21 mouse cellular contexts compared by ENCODE assay signal in the genomic region with DNA sequence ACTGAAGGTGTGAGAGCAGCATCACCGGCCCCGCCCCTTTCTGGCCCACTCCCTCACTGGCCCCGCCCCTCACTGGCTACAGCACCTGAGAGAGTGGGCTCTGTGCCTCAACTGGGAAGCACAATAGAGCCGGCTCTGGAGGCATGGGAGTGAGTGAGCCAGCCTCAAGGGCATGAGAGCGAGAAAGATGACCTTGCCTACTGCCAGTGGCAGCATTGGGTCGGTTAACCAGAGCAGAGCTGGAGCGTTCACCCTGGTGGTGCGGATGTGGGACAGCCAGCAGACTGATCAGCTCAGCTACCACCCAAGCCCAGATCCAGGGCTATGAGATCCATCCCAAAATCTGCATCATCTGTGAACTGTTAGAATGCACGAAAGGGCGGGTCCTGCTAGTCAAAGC.
DNase-seq lines count a peak whose midpoint lies in the region; ATAC-seq and TF ChIP-seq lines count a peak whose summit lies in the region.
"Had no signal": no experiment of that assay in that cellular context is flagged by ENCODE, and none has a peak within 500 bp of the region (broad histone marks: within the 10 kb centered on the region; RNA-seq: fewer than 3 reads in every experiment).

No protein-coding gene starts in this region.

- no peak for TF ChIP-seq CTCF in liver, adult 2 months (IDR thresholded peaks at IDR 0.05; ENCODE audit: low read depth, low read length)

- no peak overlapping the region for H3K9ac ChIP-seq in embryonic facial prominence, embryonic 11.5 days (replicated peaks; ENCODE audit: low read length)
- no peak overlapping the region for H3K9ac ChIP-seq in liver, adult 2 months (ENCODE audit: low read depth, low read length)
- H3K9ac ChIP-seq in liver, embryonic 12.5 days: no peak overlapping the region
- H3K9ac ChIP-seq in ES-E14 (ENCODE audit: insufficient read depth, low read depth, low read length, poor library complexity, severe bottlenecking): no peak overlapping the region
- H3K9ac ChIP-seq: limb, embryonic 15.5 days had no signal

- no peaks in the 10 kb centered on the region for H3K4me1 ChIP-seq in embryonic facial prominence, embryonic 11.5 days (ENCODE audit: control insufficient read depth, insufficient read depth, low read length)
- H3K4me1 ChIP-seq in embryonic facial prominence, embryonic 10.5 days: no peaks in the 10 kb centered on the region
- peaks cover 4% of the 10 kb centered on the region for H3K4me1 ChIP-seq in liver, adult 2 months (ENCODE audit: control insufficient read depth, insufficient read depth, low read length)
- no peaks in the 10 kb centered on the region for H3K4me1 ChIP-seq in liver, embryonic 12.5 days
- H3K4me1 ChIP-seq in ES-E14 (ENCODE audit: control insufficient read depth in 2 of 2, insufficient read depth in 2 of 2, low read length in 2 of 2, poor library complexity in 1 of 2): peaks cover 0 to 4% of the 10 kb centered on the region in 2 experiments; a peak in 1 of 4 replicates

- no peaks in the 10 kb centered on the region for H3K36me3 ChIP-seq in embryonic facial prominence, embryonic 11.5 days (replicated peaks; ENCODE audit: control insufficient read depth, insufficient read depth, low read depth, low read length)
- no peaks in the 10 kb centered on the region for H3K36me3 ChIP-seq in embryonic facial prominence, embryonic 10.5 days (replicated peaks)
- no peaks in the 10 kb centered on the region for H3K36me3 ChIP-seq in liver, adult 2 months (ENCODE audit: control insufficient read depth, insufficient read depth, low read length)
- no peaks in the 10 kb centered on the region for H3K36me3 ChIP-seq in liver, embryonic 12.5 days
- H3K36me3 ChIP-seq in ES-E14 (ENCODE audit: control insufficient read depth, insufficient read depth, low read length, poor library complexity, severe bottlenecking): no peaks in the 10 kb centered on the region
- H3K36me3 ChIP-seq: limb, embryonic 15.5 days had no signal

- no peaks in the 10 kb centered on the region for H3K79me2 ChIP-seq in liver, adult 2 months (ENCODE audit: control insufficient read depth, insufficient read depth, low read length)

- H3K27ac ChIP-seq in embryonic facial prominence, embryonic 11.5 days (replicated peaks; ENCODE audit: low read depth, low read length): no peak overlapping the region
- H3K27ac ChIP-seq in embryonic facial prominence, embryonic 10.5 days (replicated peaks): no peak overlapping the region
- peak overlapping the region; percentile 6; the same call in 1 of the 2 replicates for H3K27ac ChIP-seq in liver, adult 2 months (replicated peaks; ENCODE audit: insufficient read depth, low read depth, low read length)
- H3K27ac ChIP-seq in liver, embryonic 12.5 days: no peak overlapping the region
- H3K27ac ChIP-seq in ES-E14 (ENCODE audit: insufficient read depth, low read depth, low read length, poor library complexity, severe bottlenecking): no peak overlapping the region
- H3K27ac ChIP-seq: hindbrain, postnatal 0 days; limb, embryonic 15.5 days; macrophage had no signal

- ATAC-seq in embryonic facial prominence, embryonic 11.5 days (replicated peaks; ENCODE audit: insufficient number of reproducible peaks, low FRiP score, low TSS enrichment, low read depth): 0 out of 2 replicates have a peak, but pooled peaks have one; percentile 29
- no peak for ATAC-seq in liver, embryonic 12.5 days
- ATAC-seq: forebrain, embryonic 16.5 days; intestine, postnatal 0 days had no signal

- no peaks in the 10 kb centered on the region for H3K27me3 ChIP-seq in embryonic facial prominence, embryonic 11.5 days (ENCODE audit: control insufficient read depth, insufficient read depth, low read length)
- no peaks in the 10 kb centered on the region for H3K27me3 ChIP-seq in embryonic facial prominence, embryonic 10.5 days (replicated peaks; ENCODE audit: low read depth, poor library complexity, severe bottlenecking)
- no peaks in the 10 kb centered on the region for H3K27me3 ChIP-seq in liver, adult 2 months (ENCODE audit: control insufficient read depth, insufficient read depth, low read length)
- H3K27me3 ChIP-seq in liver, embryonic 12.5 days (replicated peaks): no peaks in the 10 kb centered on the region
- H3K27me3 ChIP-seq: CH12.LX; limb, embryonic 15.5 days had no signal

- no peak overlapping the region for H3K4me3 ChIP-seq in embryonic facial prominence, embryonic 11.5 days (ENCODE audit: low read depth, low read length)
- no peak overlapping the region for H3K4me3 ChIP-seq in embryonic facial prominence, embryonic 10.5 days
- no peak overlapping the region for H3K4me3 ChIP-seq in liver, adult 2 months (ENCODE audit: insufficient read depth, low read depth, low read length)
- H3K4me3 ChIP-seq in liver, embryonic 12.5 days: no peak overlapping the region
- H3K4me3 ChIP-seq in ES-E14 (ENCODE audit: insufficient read depth in 1 of 2, low read depth in 1 of 2, low read length in 2 of 2, poor library complexity in 1 of 2, severe bottlenecking in 1 of 2): no peak overlapping the region
- H3K4me3 ChIP-seq: limb, embryonic 15.5 days had no signal

- H3K4me2 ChIP-seq in embryonic facial prominence, embryonic 11.5 days (ENCODE audit: low read depth, low read length): no peak overlapping the region
- H3K4me2 ChIP-seq in liver, embryonic 12.5 days: no peak overlapping the region
- H3K4me2 ChIP-seq: limb, embryonic 15.5 days; midbrain, embryonic 11.5 days had no signal

- TF ChIP-seq POLR2A in liver, adult 2 months (IDR thresholded peaks at IDR 0.05; ENCODE audit: extremely low read depth, insufficient read depth, low read length): no peak

- DNase-seq in embryonic facial prominence, embryonic 11.5 days (ENCODE audit: low spot score): no peak
- DNase-seq in embryonic facial prominence, embryonic 10.5 days (ENCODE audit: low spot score): no peak
- no peak for DNase-seq in liver, adult 2 months (ENCODE audit: extremely low read depth, low read depth, low spot score)
- DNase-seq in ES-E14 (ENCODE audit: low read depth, low spot score) (peak; percentile 15), liver (no peak)
- DNase-seq in adrenal gland, postnatal 36 days: peak; percentile 55 to 60
- no peak for DNase-seq in urinary bladder, postnatal 4 days (ENCODE audit: low spot score in 2 of 2)
- DNase-seq: cerebellum, adult 9-11 months; gastrocnemius, postnatal 25 days; heart, postnatal 4 days; lung, adult 18-20 months; retina, postnatal 1 day; right cerebral cortex, postnatal 4 days had no signal

- H3K9me3 ChIP-seq in embryonic facial prominence, embryonic 11.5 days (replicated peaks; ENCODE audit: control insufficient read depth, low read length): no peaks in the 10 kb centered on the region
- no peaks in the 10 kb centered on the region for H3K9me3 ChIP-seq in embryonic facial prominence, embryonic 10.5 days
- no peaks in the 10 kb centered on the region for H3K9me3 ChIP-seq in liver, embryonic 12.5 days (replicated peaks)
- no peaks in the 10 kb centered on the region for H3K9me3 ChIP-seq in ES-E14 (ENCODE audit: control insufficient read depth, insufficient read depth, low read depth, low read length)
- H3K9me3 ChIP-seq: limb, embryonic 15.5 days had no signal

- WGBS in embryonic facial prominence, embryonic 11.5 days: 82% methylated on average over 10 of the region's 10 CpGs
- 83% methylated on average over 10 of the region's 10 CpGs for WGBS in embryonic facial prominence, embryonic 10.5 days
- 79% methylated on average over 10 of the region's 10 CpGs for WGBS in liver, adult 2 months
- 72% methylated on average over 10 of the region's 10 CpGs for WGBS in liver, embryonic 12.5 days (ENCODE audit: insufficient replicate concordance)

- in situ Hi-C loops in ES-E14 (cut with MboI; ENCODE audit: low sequenced_read_pairs in 2 of 2, unreplicated experiment in 2 of 2): no loop called here

TF ChIP-seq in ES-E14, 5 proteins besides CTCF, POLR2A, EP300 and RAD21:
- no peak for TF ChIP-seq ZC3H11A (IDR thresholded peaks at IDR 0.05; ENCODE audit: borderline replicate concordance, low read depth, low read length)
- TF ChIP-seq HCFC1 (IDR thresholded peaks at IDR 0.05; ENCODE audit: borderline replicate concordance, insufficient read depth, low read length): no peak
- TF ChIP-seq CHD2 (IDR thresholded peaks at IDR 0.05; ENCODE audit: low read depth, low read length): no peak
- TF ChIP-seq MAFK (IDR thresholded peaks at IDR 0.05; ENCODE audit: insufficient read depth, low read depth, low read length): no peak
- no peak for TF ChIP-seq ZNF384 (IDR thresholded peaks at IDR 0.05; ENCODE audit: low read depth, low read length)

Comparison
In these comparisons a context has a peak if more than half of its experiments do, and no peak if none do; other contexts are left out.
1. DNase-seq: peak in ES-E14 (single experiment) and adrenal gland, postnatal 36 days (2 of 2); none in embryonic facial prominence, embryonic 11.5 days (single experiment), embryonic facial prominence, embryonic 10.5 days (single experiment), liver, adult 2 months (single experiment), liver (single experiment) and urinary bladder, postnatal 4 days (0 of 2).